Mouse (Mus musculus) gastrocnemius, postnatal 4 days (tissue): ENCODE measurements around the gene Itgav. TPM values are rescaled to one million over a fixed set of nuclear protein-coding genes. Genes with fewer than 3 reads are reported as not detected.

Source experiments
- DNase-seq, 2 experiments: peaks; one replicate each; pipeline ENCODE4 v3.0.0; 2021 to 2022; ENCODE audit warnings: low spot score in 2 of 2, mixed read lengths in 2 of 2
- total RNA-seq, 2 experiments: library from RNA; stranded (reverse); gene quantifications; 2 replicates each; pipeline ENCODE4 v1.2.3; 2021

The Itgav gene
- total RNA-seq, 2 experiments from 2014 or later, result 69.8 to 73.2 TPM

GRCm38 (mm10) chr2:83744276-83744952, 20.2 kb downstream of the Itgav start:
- no peak for DNase-seq

GRCm38 (mm10) chr2:83745257-83745656, 21.1 kb downstream of the Itgav start:
- no peak for DNase-seq

GRCm38 (mm10) chr2:83748581-83749118, 24.5 kb downstream of the Itgav start:
- no peak for DNase-seq

GRCm38 (mm10) chr2:83753008-83753407, 28.8 kb downstream of the Itgav start:
- no peak for DNase-seq

- no peak for DNase-seq
These were observed 30.2 kb downstream of the Itgav start for GRCm38 (mm10) chr2:83754306-83754837.

GRCm38 (mm10) chr2:83758606-83759215, 34.5 kb downstream of the Itgav start:
- DNase-seq, result no peak

GRCm38 (mm10) chr2:83759216-83759648, 35.0 kb downstream of the Itgav start:
- DNase-seq, result no peak

GRCm38 (mm10) chr2:83759667-83760066, 35.5 kb downstream of the Itgav start:
- no peak for DNase-seq

GRCm38 (mm10) chr2:83760112-83760511, 35.9 kb downstream of the Itgav start:
- DNase-seq, result no peak

- no peak for DNase-seq
These were observed 37.3 kb downstream of the Itgav start for GRCm38 (mm10) chr2:83761506-83761905.

- DNase-seq, result no peak
These were observed 38.1 kb downstream of the Itgav start for GRCm38 (mm10) chr2:83762106-83762855.

- DNase-seq, result no peak
These were observed 41.9 kb downstream of the Itgav start for GRCm38 (mm10) chr2:83766058-83766457.

- DNase-seq, result no peak
These were observed 42.7 kb downstream of the Itgav start for GRCm38 (mm10) chr2:83766878-83767277.

- DNase-seq, result no peak
These were observed 44.3 kb downstream of the Itgav start for GRCm38 (mm10) chr2:83768311-83769047.

- DNase-seq, result peak in 1 of 2 experiments; percentile 44
These were observed 47.1 kb downstream of the Itgav start for GRCm38 (mm10) chr2:83771155-83771812.

GRCm38 (mm10) chr2:83791330-83792073, 67.3 kb downstream of the Itgav start:
- DNase-seq, result no peak

GRCm38 (mm10) chr2:83792102-83792501, 67.9 kb downstream of the Itgav start:
- no peak for DNase-seq

- no peak for DNase-seq
These were observed 71.6 kb downstream of the Itgav start for GRCm38 (mm10) chr2:83795766-83796165.

GRCm38 (mm10) chr2:83797902-83798497, 73.8 kb downstream of the Itgav start:
- DNase-seq, result no peak
